Mouse (Mus musculus) small intestine, adult 2 months (tissue): ENCODE data around the gene Cep128. TPM values are rescaled to one million over a fixed set of nuclear protein-coding genes. Genes with fewer than 3 reads are reported as not detected.

Experiments used
- H3K27ac ChIP-seq: fragments of 200-500 bp; 2 replicates; pipeline ENCODE4 v1.5.1; 2012; ENCODE audit warnings: low read depth, low read length, control low read depth, inconsistent platforms; ENCODE audit not compliant: insufficient read depth
- H3K27me3 ChIP-seq: fragments of 200-500 bp; 2 replicates; pipeline ENCODE4 v1.6.1; 2012; ENCODE audit warnings: mild to moderate bottlenecking, moderate library complexity, low read length, inconsistent platforms; ENCODE audit not compliant: control insufficient read depth, insufficient read depth
- H3K36me3 ChIP-seq: fragments of 200-500 bp; 2 replicates; pipeline ENCODE4 v1.6.1; 2012; ENCODE audit warnings: mild to moderate bottlenecking, low read length, control low read depth, inconsistent platforms; ENCODE audit not compliant: control insufficient read depth, insufficient read depth
- H3K4me1 ChIP-seq: fragments of 200-500 bp; 2 replicates; pipeline ENCODE4 v1.6.1; 2012; ENCODE audit warnings: low read length, inconsistent platforms, mixed read lengths; ENCODE audit not compliant: control insufficient read depth, insufficient read depth, insufficient read length
- H3K4me3 ChIP-seq: fragments of 200-500 bp; 2 replicates; pipeline ENCODE4 v1.5.1; 2012; ENCODE audit warnings: low read depth, mild to moderate bottlenecking, control low read depth, inconsistent platforms, low read length, moderate library complexity
- CTCF ChIP-seq: fragments of 200-500 bp; IDR thresholded peaks from 2 replicates; pipeline ENCODE4 v1.5.1; 2012; ENCODE audit warnings: low read depth, mild to moderate bottlenecking, control low read depth, inconsistent platforms, low read length, moderate library complexity, mixed read lengths; ENCODE audit not compliant: insufficient replicate concordance, insufficient read length; ENCODE audit errors: extremely low read depth
- POLR2A ChIP-seq: fragments of 200-500 bp; IDR thresholded peaks from 2 replicates; pipeline ENCODE4 v1.6.1; 2012; ENCODE audit warnings: low read depth, mild to moderate bottlenecking, control low read depth, inconsistent platforms, low read length, moderate library complexity
- WGBS: fragments of 180-500 bp; shearing (Covaris S2); methylation state at CpG from one replicate; pipeline ENCODE4 v1.1.7; 2018; 5-methylcytosine and 5-hydroxymethylcytosine counted together
- polyA plus RNA-seq: library from polyadenylated mRNA; depleted of rRNA; stranded (reverse); fragments of >200 nt; gene quantifications from 2 replicates; pipeline ENCODE4 v1.2.3, GENCODE M21; 2012

Cep128 gene
- polyA plus RNA-seq, 1 experiment, result 0.95 TPM

DNA sequence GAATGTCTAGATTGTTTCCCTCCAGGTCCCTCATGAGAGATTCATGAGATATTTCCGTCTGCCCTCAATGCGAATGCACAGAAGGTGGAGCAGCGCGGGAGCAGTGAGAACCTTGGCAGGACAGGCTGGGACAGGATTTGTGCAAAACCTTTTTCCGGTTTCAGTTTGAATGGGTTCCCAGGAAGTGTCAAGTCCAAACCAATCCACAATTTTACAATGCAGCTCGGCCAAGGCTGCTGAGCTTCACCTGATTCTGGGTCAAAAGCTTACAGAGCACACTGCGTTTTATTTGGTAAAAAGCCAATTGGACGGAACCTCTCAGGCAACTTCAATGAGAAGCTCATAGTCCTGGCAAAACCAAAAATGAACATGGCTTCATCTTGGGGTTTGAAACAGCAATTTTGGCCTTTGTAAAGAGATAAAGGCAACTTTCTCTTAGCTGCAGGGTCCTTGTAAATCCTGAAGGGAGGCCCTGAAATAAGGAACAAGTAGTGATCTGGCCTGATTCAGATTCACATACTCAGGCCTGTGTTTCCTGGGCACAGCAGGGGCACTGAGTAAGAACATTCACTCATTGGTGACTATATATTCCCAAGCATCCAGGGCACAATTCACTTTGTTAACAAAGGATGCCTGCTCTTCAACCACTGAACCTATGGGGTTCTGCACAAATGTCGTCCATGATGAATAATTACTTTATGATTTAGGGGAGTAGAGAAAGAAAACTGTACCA lies 333.4 kb downstream of the Cep128 start:
- Histone ChIP-seq H3K27ac (no peak overlapping the region), H3K36me3 (no peaks in the 10 kb centered on the region), H3K4me1 (no peaks in the 10 kb centered on the region), H3K4me3 (no peak overlapping the region), H3K27me3 (no peaks in the 10 kb centered on the region)
- WGBS, result 88% methylated on average over 9 of the region's 9 CpGs
- no peak for TF ChIP-seq POLR2A
- no peak for TF ChIP-seq CTCF

GRCm38 (mm10) chr12:91041363-91041762 lies 342.8 kb downstream of the Cep128 start:
- H3K4me3 ChIP-seq, result no peak overlapping the region
- no peaks in the 10 kb centered on the region for H3K36me3 ChIP-seq
- TF ChIP-seq CTCF, result no peak
- no peak for TF ChIP-seq POLR2A
- WGBS, result 87% methylated on average over 4 of the region's 4 CpGs
- no peaks in the 10 kb centered on the region for H3K27me3 ChIP-seq
- H3K4me1 ChIP-seq, result peaks cover 4% of the 10 kb centered on the region; the same call in 1 of the 2 replicates
- H3K27ac ChIP-seq, result no peak overlapping the region

- peaks cover 4% of the 10 kb centered on the region; the same call in 1 of the 2 replicates for H3K4me1 ChIP-seq
- no peak for TF ChIP-seq POLR2A
- no peak for TF ChIP-seq CTCF
- WGBS, result 74% methylated on average over 7 of the region's 7 CpGs
- no peaks in the 10 kb centered on the region for H3K36me3 ChIP-seq
- no peak overlapping the region for H3K27ac ChIP-seq
- H3K27me3 ChIP-seq, result no peaks in the 10 kb centered on the region
- no peak overlapping the region for H3K4me3 ChIP-seq
These were observed 343.8 kb downstream of the Cep128 start for GRCm38 (mm10) chr12:91040267-91040905.

- no peak overlapping the region for H3K4me3 ChIP-seq
- 59% methylated on average over 5 of the region's 5 CpGs for WGBS
- H3K4me1 ChIP-seq, result no peaks in the 10 kb centered on the region
- no peaks in the 10 kb centered on the region for H3K27me3 ChIP-seq
- TF ChIP-seq POLR2A, result no peak
- no peak for TF ChIP-seq CTCF
- no peak overlapping the region for H3K27ac ChIP-seq
- H3K36me3 ChIP-seq, result no peaks in the 10 kb centered on the region
These were observed 355.1 kb downstream of the Cep128 start for GRCm38 (mm10) chr12:91029116-91029515.

DNA sequence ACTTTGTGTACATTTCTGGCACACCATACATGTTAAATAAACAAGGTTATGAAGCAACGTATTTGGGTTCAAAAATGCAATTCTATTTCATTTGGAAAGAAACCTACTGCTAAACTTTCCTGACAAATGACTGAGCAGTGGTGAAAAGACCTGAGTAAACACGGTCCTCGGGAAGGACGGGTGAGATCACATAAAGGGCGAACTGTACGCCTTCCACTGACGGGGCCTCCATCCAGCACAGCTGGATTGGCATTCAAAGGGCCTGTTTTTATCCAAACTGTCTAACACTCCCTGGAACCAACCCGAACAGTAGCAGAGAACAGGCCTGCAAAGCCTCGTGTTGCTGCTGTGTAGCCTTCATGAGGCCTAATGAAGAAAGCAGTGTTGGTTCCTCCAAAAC lies 356.5 kb downstream of the Cep128 start:
- H3K4me3 ChIP-seq, result no peak overlapping the region
- H3K27ac ChIP-seq, result no peak overlapping the region
- H3K27me3 ChIP-seq, result no peaks in the 10 kb centered on the region
- WGBS, result 76% methylated on average over 9 of the region's 9 CpGs
- H3K4me1 ChIP-seq, result no peaks in the 10 kb centered on the region
- TF ChIP-seq CTCF (no peak), POLR2A (no peak)
- no peaks in the 10 kb centered on the region for H3K36me3 ChIP-seq

GRCm38 (mm10) chr12:91027100-91027499 lies 357.1 kb downstream of the Cep128 start:
- no peak for TF ChIP-seq POLR2A
- no peak for TF ChIP-seq CTCF
- Histone ChIP-seq H3K4me1 (no peaks in the 10 kb centered on the region), H3K4me3 (no peak overlapping the region), H3K36me3 (no peaks in the 10 kb centered on the region), H3K27me3 (no peaks in the 10 kb centered on the region), H3K27ac (no peak overlapping the region)
- 79% methylated on average over 4 of the region's 4 CpGs for WGBS

DNA sequence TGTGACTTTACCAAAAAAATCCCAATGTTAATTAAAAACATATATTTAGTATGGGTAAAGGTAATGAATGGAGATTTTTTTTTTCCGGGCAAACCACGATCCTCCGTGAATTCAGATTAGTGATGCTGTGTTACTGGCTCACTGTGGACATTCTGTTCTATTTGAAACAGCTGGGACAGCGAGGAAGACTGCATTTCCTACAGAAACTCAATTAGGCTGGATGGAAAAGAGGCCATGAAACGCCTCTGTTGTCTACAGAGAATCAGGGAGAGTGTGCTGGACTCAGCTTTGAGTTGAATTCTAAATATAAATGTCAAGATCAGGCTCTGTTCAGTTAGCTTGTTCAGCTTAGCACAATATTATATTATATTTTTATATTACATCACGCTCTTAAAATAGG lies 369.1 kb downstream of the Cep128 start:
- 93% methylated on average over 6 of the region's 6 CpGs for WGBS
- H3K27me3 ChIP-seq, result no peaks in the 10 kb centered on the region
- no peak for TF ChIP-seq CTCF
- TF ChIP-seq POLR2A, result no peak
- no peaks in the 10 kb centered on the region for H3K36me3 ChIP-seq
- no peak overlapping the region for H3K27ac ChIP-seq
- no peak overlapping the region for H3K4me3 ChIP-seq
- H3K4me1 ChIP-seq, result no peaks in the 10 kb centered on the region
